ENCODE assay signal across 25 mouse cellular contexts in genomic region chr6:134685515-134685914, GRCm38 (mm10). TPM values are rescaled to one million over a fixed set of nuclear protein-coding genes. Genes with fewer than 3 reads are reported as not detected.
DNase-seq lines count a peak whose midpoint lies in the region; ATAC-seq lines count a peak whose summit lies in the region.
"Had no signal": no experiment of that assay in that cellular context is flagged by ENCODE, and none has a peak within 500 bp of the region (broad histone marks: within the 10 kb centered on the region; RNA-seq: fewer than 3 reads in every experiment).

No protein-coding gene starts in this region.

- no peak overlapping the region for H3K4me2 ChIP-seq in hindbrain, embryonic 15.5 days
- no peak overlapping the region for H3K4me2 ChIP-seq in hindbrain, embryonic 13.5 days
- no peak overlapping the region for H3K4me2 ChIP-seq in midbrain, embryonic 13.5 days (replicated peaks)
- H3K4me2 ChIP-seq in midbrain, embryonic 15.5 days: no peak overlapping the region
- H3K4me2 ChIP-seq: embryonic facial prominence, embryonic 12.5 days; embryonic facial prominence, embryonic 15.5 days; forebrain, embryonic 12.5 days; forebrain, embryonic 15.5 days; heart, embryonic 12.5 days; heart, embryonic 15.5 days; hindbrain, embryonic 12.5 days had no signal

- no peak overlapping the region for H3K4me3 ChIP-seq in hindbrain, embryonic 15.5 days
- H3K4me3 ChIP-seq in hindbrain, embryonic 13.5 days: no peak overlapping the region
- H3K4me3 ChIP-seq in midbrain, embryonic 13.5 days (replicated peaks): no peak overlapping the region
- no peak overlapping the region for H3K4me3 ChIP-seq in midbrain, embryonic 15.5 days
- H3K4me3 ChIP-seq: embryonic facial prominence, embryonic 12.5 days; embryonic facial prominence, embryonic 15.5 days; forebrain, embryonic 12.5 days; forebrain, embryonic 15.5 days; heart, embryonic 12.5 days; heart, embryonic 15.5 days; hindbrain, embryonic 12.5 days had no signal

- H3K27me3 ChIP-seq in hindbrain, embryonic 15.5 days: no peaks in the 10 kb centered on the region
- H3K27me3 ChIP-seq in hindbrain, embryonic 13.5 days: no peaks in the 10 kb centered on the region
- H3K27me3 ChIP-seq in midbrain, embryonic 13.5 days: no peaks in the 10 kb centered on the region
- no peaks in the 10 kb centered on the region for H3K27me3 ChIP-seq in midbrain, embryonic 15.5 days (replicated peaks)
- H3K27me3 ChIP-seq: CH12.LX; embryonic facial prominence, embryonic 12.5 days; embryonic facial prominence, embryonic 15.5 days; forebrain, embryonic 12.5 days; forebrain, embryonic 15.5 days; heart, embryonic 12.5 days; heart, embryonic 15.5 days; hindbrain, embryonic 12.5 days; Patski had no signal

- H3K27ac ChIP-seq in hindbrain, embryonic 15.5 days (replicated peaks): peak overlapping the region; percentile 25; the same call in 1 of the 2 replicates
- no peak overlapping the region; the same call in 1 of the 2 replicates for H3K27ac ChIP-seq in hindbrain, embryonic 13.5 days
- 0 out of 2 replicates have a peak overlapping the region, but pooled peaks have one; percentile 21 for H3K27ac ChIP-seq in midbrain, embryonic 13.5 days
- peak overlapping the region; percentile 45 for H3K27ac ChIP-seq in midbrain, embryonic 15.5 days
- H3K27ac ChIP-seq: embryonic facial prominence, embryonic 12.5 days; embryonic facial prominence, embryonic 15.5 days; forebrain, embryonic 12.5 days; forebrain, embryonic 15.5 days; heart, embryonic 15.5 days; hindbrain, embryonic 12.5 days had no signal

- H3K36me3 ChIP-seq in hindbrain, embryonic 15.5 days: no peaks in the 10 kb centered on the region
- H3K36me3 ChIP-seq in hindbrain, embryonic 13.5 days: 0 out of 2 replicates have a peak, but pooled peaks cover 4% of the 10 kb centered on the region
- H3K36me3 ChIP-seq in midbrain, embryonic 13.5 days: 0 out of 2 replicates have a peak, but pooled peaks cover 5% of the 10 kb centered on the region
- no peaks in the 10 kb centered on the region; the same call in 1 of the 2 replicates for H3K36me3 ChIP-seq in midbrain, embryonic 15.5 days (replicated peaks)
- H3K36me3 ChIP-seq: embryonic facial prominence, embryonic 12.5 days; embryonic facial prominence, embryonic 15.5 days; forebrain, embryonic 12.5 days; forebrain, embryonic 15.5 days; heart, embryonic 12.5 days; heart, embryonic 15.5 days; hindbrain, embryonic 12.5 days had no signal

- no peak overlapping the region for H3K9ac ChIP-seq in hindbrain, embryonic 15.5 days
- no peak overlapping the region for H3K9ac ChIP-seq in hindbrain, embryonic 13.5 days
- no peak overlapping the region for H3K9ac ChIP-seq in midbrain, embryonic 13.5 days (replicated peaks)
- H3K9ac ChIP-seq in midbrain, embryonic 15.5 days: no peak overlapping the region
- H3K9ac ChIP-seq: embryonic facial prominence, embryonic 12.5 days; embryonic facial prominence, embryonic 15.5 days; forebrain, embryonic 12.5 days; forebrain, embryonic 15.5 days; heart, embryonic 12.5 days; heart, embryonic 15.5 days; hindbrain, embryonic 12.5 days had no signal

- WGBS in hindbrain, embryonic 15.5 days: 83% methylated on average over 6 of the region's 6 CpGs
- WGBS in hindbrain, embryonic 13.5 days: 82% methylated on average over 6 of the region's 6 CpGs
- 69% methylated on average over 6 of the region's 6 CpGs for WGBS in midbrain, embryonic 13.5 days
- whole genome bisulfite sequencing in midbrain, embryonic 15.5 days: 65% methylated on average over 6 of the region's 6 CpGs

- H3K4me1 ChIP-seq in hindbrain, embryonic 15.5 days (replicated peaks): peaks cover 6% of the 10 kb centered on the region; the same call in 1 of the 2 replicates
- peaks cover 7% of the 10 kb centered on the region; the same call in 1 of the 2 replicates for H3K4me1 ChIP-seq in hindbrain, embryonic 13.5 days (replicated peaks)
- H3K4me1 ChIP-seq in midbrain, embryonic 13.5 days (replicated peaks): peaks cover 16% of the 10 kb centered on the region
- H3K4me1 ChIP-seq in midbrain, embryonic 15.5 days: peaks cover 12% of the 10 kb centered on the region
- H3K4me1 ChIP-seq: embryonic facial prominence, embryonic 12.5 days; embryonic facial prominence, embryonic 15.5 days; heart, embryonic 15.5 days; hindbrain, embryonic 12.5 days had no signal

- ATAC-seq in hindbrain, embryonic 15.5 days (ENCODE audit: low FRiP score, low read depth): 0 out of 2 replicates have a peak, but pooled peaks have one; percentile 16
- no peak for ATAC-seq in hindbrain, embryonic 13.5 days (ENCODE audit: low FRiP score)
- no peak for ATAC-seq in midbrain, embryonic 13.5 days
- peak; percentile 69 for ATAC-seq in midbrain, embryonic 15.5 days (replicated peaks)
- ATAC-seq: forebrain, embryonic 15.5 days; intestine, postnatal 0 days; Patski had no signal

- H3K9me3 ChIP-seq in hindbrain, embryonic 15.5 days: no peaks in the 10 kb centered on the region
- no peaks in the 10 kb centered on the region for H3K9me3 ChIP-seq in hindbrain, embryonic 13.5 days
- H3K9me3 ChIP-seq in midbrain, embryonic 13.5 days: no peaks in the 10 kb centered on the region
- no peaks in the 10 kb centered on the region for H3K9me3 ChIP-seq in midbrain, embryonic 15.5 days
- H3K9me3 ChIP-seq: embryonic facial prominence, embryonic 12.5 days; embryonic facial prominence, embryonic 15.5 days; forebrain, embryonic 12.5 days; forebrain, embryonic 15.5 days; G1E; heart, embryonic 12.5 days; heart, embryonic 15.5 days; hindbrain, embryonic 12.5 days had no signal

- intact Hi-C loops in heart, postnatal 36 days (cut with DNase I): no loop called here

- no peak for DNase-seq in heart, postnatal 36 days
- DNase-seq in lung, postnatal 14 days: no peak
- DNase-seq: adrenal gland, adult 2 months; adrenal gland, postnatal 14 days; B cell, adult 2 months; cerebellum, adult 11 months; gastrocnemius, postnatal 25 days; heart, adult 18-20 months; heart, postnatal 10 days; heart, postnatal 4 days had no signal

RNA-seq across cellular contexts. Expression of gene Borcs5, which starts 46.2 kb away (rescaled TPM):
- 42.5 and 43.6 TPM in 2 replicates for polyA plus RNA-seq in hindbrain, embryonic 15.5 days (2015; fragmentation: Nextera tagmentation; extraction: Ambion mirVana)
- 48.2 and 48.7 TPM in 2 replicates for polyA plus RNA-seq in hindbrain, embryonic 13.5 days (2015; fragmentation: Nextera tagmentation; extraction: Ambion mirVana)
- 46.9 and 48.6 TPM in 2 replicates for polyA plus RNA-seq in midbrain, embryonic 13.5 days (2015; fragmentation: Nextera tagmentation; extraction: Ambion mirVana)
- polyA plus RNA-seq in midbrain, embryonic 15.5 days (2015; fragmentation: Nextera tagmentation; extraction: Ambion mirVana): 48.6 and 49.7 TPM in 2 replicates
- 10 to 100 TPM in 1 of 2 experiments, 1 to 10 TPM in 1; 9.9 to 10.2 TPM for total RNA-seq in heart, postnatal 36 days (2021)

RNA-seq across cellular contexts. Expression of gene Mansc1, which starts 53.2 kb away (rescaled TPM):
- 1.3 and 1.4 TPM in 2 replicates for polyA plus RNA-seq in hindbrain, embryonic 15.5 days (2015; fragmentation: Nextera tagmentation; extraction: Ambion mirVana)
- polyA plus RNA-seq in hindbrain, embryonic 13.5 days (2015; fragmentation: Nextera tagmentation; extraction: Ambion mirVana): 0.95 and 1.4 TPM in 2 replicates
- polyA plus RNA-seq in midbrain, embryonic 13.5 days (2015; fragmentation: Nextera tagmentation; extraction: Ambion mirVana): 0.92 and 1.1 TPM in 2 replicates
- polyA plus RNA-seq in midbrain, embryonic 15.5 days (2015; fragmentation: Nextera tagmentation; extraction: Ambion mirVana): 1.1 TPM in 2 replicates
- total RNA-seq in heart, postnatal 36 days (2021): 1 to 10 TPM; 4.6 to 5.1 TPM
- total RNA-seq: CH12.LX, G1E had no signal
- polyA plus RNA-seq: G1E, Patski had no signal

Comparison
In these comparisons a context has a peak if more than half of its experiments do, and no peak if none do; other contexts are left out.
1. ATAC-seq: peak in hindbrain, embryonic 15.5 days (single experiment) and midbrain, embryonic 15.5 days (single experiment); none in hindbrain, embryonic 13.5 days (single experiment) and midbrain, embryonic 13.5 days (single experiment).